Mouse (Mus musculus) cerebellum, adult 18-20 months (tissue): Measurements from ENCODE around the gene Lrp2bp.

Experiments
- DNase-seq, 2 experiments: peaks; one replicate each; pipeline ENCODE4 v3.0.0; 2021

Gene Lrp2bp

GRCm38 (mm10) chr8:46036217-46036616 is 37.1 kb downstream of the Lrp2bp start:
- no peak for DNase-seq

- DNase-seq = no peak
Observed at GRCm38 (mm10) chr8:46039666-46040065, 40.6 kb downstream of the Lrp2bp start.

- DNase-seq = no peak
Observed at GRCm38 (mm10) chr8:46040260-46040659, 41.2 kb downstream of the Lrp2bp start.

- no peak for DNase-seq
Observed at GRCm38 (mm10) chr8:46072798-46073197, 73.7 kb downstream of the Lrp2bp start.

GRCm38 (mm10) chr8:46073540-46074140 is 74.5 kb downstream of the Lrp2bp start:
- DNase-seq = no peak

GRCm38 (mm10) chr8:46075223-46075622 is 76.1 kb downstream of the Lrp2bp start:
- DNase-seq = no peak

GRCm38 (mm10) chr8:46078866-46079265 is 79.8 kb downstream of the Lrp2bp start:
- DNase-seq = no peak
